Mouse (Mus musculus): ENCODE measurements around the gene Ppp1r15a.

GRCm38 (mm10) chr7:45523678-45524170 is 2.3 kb downstream of the Ppp1r15a start:
- no peak for TF ChIP-seq CTCF (IDR thresholded peaks at IDR 0.05)
- no peak for TF ChIP-seq EP300 (IDR thresholded peaks at IDR 0.05; ENCODE audit: insufficient read depth, low read depth, low read length)
- no peak for TF ChIP-seq POLR2A (IDR thresholded peaks at IDR 0.05; ENCODE audit: insufficient read depth, low read depth, low read length)
